Mouse (Mus musculus) leukemia stem cell, adult 10-12 weeks (primary cell): ENCODE data around the gene Gm17428. TPM values are rescaled to one million over a fixed set of nuclear protein-coding genes. Genes with fewer than 3 reads are reported as not detected.

Experiments used
- polyA plus RNA-seq: library from polyadenylated mRNA; stranded (reverse); fragments of >175 nt; gene quantifications from 2 replicates; pipeline ENCODE4 v1.2.3, GENCODE M21; 2012; ENCODE audit warnings: low replicate concordance

Gene Gm17428
- polyA plus RNA-seq: not detected in 2 replicates

DNA sequence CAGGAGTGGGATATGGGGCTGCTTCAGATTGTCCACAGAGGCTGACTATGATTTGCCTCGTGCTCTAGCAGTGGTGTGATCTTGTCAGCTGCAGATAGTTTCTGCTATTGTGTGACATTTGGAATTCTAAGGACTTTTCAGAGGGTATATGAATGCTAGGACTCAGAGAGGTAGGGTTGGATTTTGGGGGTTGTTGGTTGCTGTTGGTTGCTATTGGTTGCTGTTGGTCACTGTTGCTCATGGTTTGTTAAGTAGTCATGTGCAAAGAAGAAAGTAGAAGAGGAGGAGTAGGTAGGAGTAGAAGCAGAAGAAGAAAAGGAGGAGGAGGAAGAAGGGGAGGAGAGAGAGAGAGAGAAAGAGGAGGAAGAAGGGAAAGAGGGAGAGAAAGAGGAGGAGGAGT, at the start of gene Gm17428:
TSS of gene Gm17428 (plus strand) at position 301 of the 400 bp plus-strand sequence.

DNA sequence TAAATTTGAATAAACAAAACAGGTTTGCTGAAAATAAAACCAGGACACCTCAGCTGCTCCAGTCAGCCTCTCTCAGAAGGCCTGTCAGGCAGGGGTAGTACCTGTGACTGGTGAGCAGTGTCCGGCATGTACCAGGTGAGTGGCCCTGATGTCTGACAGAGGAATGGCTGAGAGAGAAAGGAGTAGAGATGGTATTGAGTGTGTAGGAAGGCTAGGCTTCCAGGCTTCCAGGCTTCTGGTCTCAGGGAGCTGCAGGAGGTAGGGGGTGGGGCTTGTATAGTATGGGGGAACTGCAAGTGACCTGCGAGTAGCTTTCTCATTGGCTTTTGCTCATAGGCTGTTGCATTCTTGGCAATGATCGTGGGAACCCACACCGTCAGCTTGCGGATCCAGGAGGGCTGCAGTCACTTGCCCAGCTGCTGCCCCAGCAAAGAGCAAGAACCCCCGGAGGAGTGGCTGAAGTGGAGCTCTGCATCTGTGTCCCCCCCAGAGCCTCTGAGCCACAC, 44.0 kb upstream of the Gm17428 start, which contains the start of gene Il25:
TSS of gene Il25 (plus strand) at position 51 of the 506 bp plus-strand sequence.

DNA sequence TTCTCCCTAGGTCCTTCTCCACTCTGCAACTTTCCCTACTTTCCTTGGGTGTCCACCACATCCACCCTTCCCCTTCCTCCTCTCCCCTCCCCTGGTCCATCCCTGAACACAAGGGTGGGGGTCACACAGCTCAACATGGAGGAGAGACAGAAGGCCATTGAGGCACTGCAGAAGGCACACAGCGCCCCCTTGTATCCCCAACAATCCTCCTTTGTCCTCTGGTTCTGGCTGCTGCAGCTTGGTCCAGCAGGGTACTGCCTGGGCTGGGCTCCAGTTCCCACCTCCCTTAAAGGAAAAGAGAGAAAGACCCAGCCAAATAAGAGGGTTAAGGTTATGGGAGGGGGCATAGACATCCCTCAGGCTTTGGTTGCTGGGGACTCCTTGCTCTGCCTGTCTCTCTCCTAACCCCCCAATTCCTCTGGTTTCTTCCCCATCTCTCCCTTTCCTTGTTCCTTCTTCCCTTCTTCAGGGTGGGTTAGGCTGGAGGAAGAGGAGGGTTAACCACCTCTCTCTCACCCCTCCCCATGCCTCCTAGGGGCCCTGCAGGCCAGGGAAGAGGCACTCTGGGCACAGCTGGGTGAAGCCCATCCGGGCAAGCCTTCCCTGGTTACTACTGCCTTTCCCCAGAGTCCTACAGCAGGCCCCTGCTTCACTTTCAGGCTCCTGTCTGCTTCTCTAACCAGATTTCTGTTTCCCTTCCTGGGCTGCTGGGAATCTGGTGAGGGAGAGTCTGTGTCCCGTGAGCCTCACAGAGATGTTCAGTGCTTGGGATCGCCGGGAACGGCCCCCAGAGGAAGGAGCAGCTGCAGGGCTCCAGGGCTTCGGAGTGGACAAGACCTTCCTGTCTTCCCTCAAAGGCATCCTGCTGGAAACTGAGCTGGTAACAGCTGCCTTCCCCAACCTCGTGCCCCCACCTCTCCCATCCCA, 40.6 kb upstream of the Gm17428 start, which contains the start of gene Cmtm5:
TSS of gene Cmtm5 (plus strand) at position 358 of the 927 bp plus-strand sequence.

DNA sequence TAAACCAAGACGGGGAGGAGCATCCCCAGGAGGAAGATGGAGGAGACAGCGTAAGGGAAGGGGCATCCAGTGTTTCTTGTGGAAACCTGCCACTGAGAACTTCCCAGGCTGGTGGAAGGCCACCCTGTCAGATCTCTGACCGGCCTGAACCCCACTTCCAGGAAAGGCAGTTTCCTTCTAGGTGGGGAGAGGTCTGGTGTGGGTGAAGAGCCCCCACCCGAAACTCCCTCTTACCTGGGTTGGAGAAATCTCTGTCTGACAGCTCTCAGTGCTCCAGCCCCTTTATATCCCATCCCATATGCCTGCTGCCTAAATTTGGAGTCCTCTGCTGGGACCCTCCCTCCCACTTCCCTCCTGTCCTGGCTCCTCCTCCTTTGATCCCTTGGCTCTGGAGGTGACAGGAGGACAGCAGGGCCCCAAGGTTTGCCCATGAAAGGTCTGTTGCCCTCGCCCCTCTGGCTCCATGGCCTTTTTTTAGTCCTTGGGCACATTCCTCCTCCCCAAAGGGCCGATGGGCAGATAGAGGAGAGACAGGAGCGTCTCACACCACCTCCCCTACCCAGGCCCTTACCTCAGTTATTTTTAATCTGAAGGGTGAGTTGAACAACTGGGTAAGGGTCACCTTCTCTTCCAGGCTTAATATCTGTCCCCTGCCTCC, 10.3 kb upstream of the Gm17428 start, which contains the start of gene Myh6:
TSS of gene Myh6 (minus strand) at position 608 of the 658 bp plus-strand sequence.

GRCm38 (mm10) chr14:54994136-54994868, 17.6 kb downstream of the Gm17428 start, which contains the start of gene Myh7:
Gene Myh7 (minus strand): TSS chr14:54994626.

GRCm38 (mm10) chr14:55014991-55015766, 38.4 kb downstream of the Gm17428 start, which contains the start of gene Ngdn:
Gene Ngdn (plus strand): TSS chr14:55015454.

Other genes starting within 250 kb of the Gm17428 start
- gene Slc7a8, start 195.0 kb upstream of the Gm17428 start, polyA plus RNA-seq: 19.6 and 21.8 TPM in 2 replicates
- gene Rnf212b, start 162.8 kb upstream of the Gm17428 start, polyA plus RNA-seq: not detected in 2 replicates
- gene Homez, start 106.0 kb upstream of the Gm17428 start, polyA plus RNA-seq: 0.86 and 0.91 TPM in 2 replicates
- 1.2 TPM in 2 replicates for gene Ppp1r3e, start 99.4 kb upstream of the Gm17428 start, polyA plus RNA-seq
- 48.9 and 77.3 TPM in 2 replicates for gene Bcl2l2, start 93.6 kb upstream of the Gm17428 start, polyA plus RNA-seq
- 10.1 and 11.1 TPM in 2 replicates for gene Gm20521, start 93.5 kb upstream of the Gm17428 start, polyA plus RNA-seq
- gene Pabpn1, start 84.4 kb upstream of the Gm17428 start, polyA plus RNA-seq: 165 and 331 TPM in 2 replicates
- 1.7 and 2.0 TPM in 2 replicates for gene Slc22a17, start 63.8 kb upstream of the Gm17428 start, polyA plus RNA-seq
- 0.27 and 0.41 TPM in 2 replicates for gene Efs, start 50.8 kb upstream of the Gm17428 start, polyA plus RNA-seq
- not detected in 2 replicates for gene Il25, start 44.2 kb upstream of the Gm17428 start, polyA plus RNA-seq
- not detected in 2 replicates for gene Cmtm5, start 40.7 kb upstream of the Gm17428 start, polyA plus RNA-seq
- 0.52 TPM in 1 of 2 replicates, not detected in the other for gene Myh6, start 10.0 kb upstream of the Gm17428 start, polyA plus RNA-seq
- gene Myh7, start 17.7 kb downstream of the Gm17428 start, polyA plus RNA-seq: not detected in 2 replicates
- gene Ngdn, start 38.5 kb downstream of the Gm17428 start, polyA plus RNA-seq: 35.4 and 46.8 TPM in 2 replicates
- gene Zfhx2, start 115.4 kb downstream of the Gm17428 start, polyA plus RNA-seq: 7.2 and 11.2 TPM in 2 replicates
- gene Thtpa, start 117.9 kb downstream of the Gm17428 start, polyA plus RNA-seq: 2.2 and 3.4 TPM in 2 replicates
- 11.8 and 17.7 TPM in 2 replicates for gene Ap1g2, start 129.7 kb downstream of the Gm17428 start, polyA plus RNA-seq
- not detected in 2 replicates for gene Jph4, start 140.0 kb downstream of the Gm17428 start, polyA plus RNA-seq
- not detected in 2 replicates for gene Dhrs2, start 245.1 kb downstream of the Gm17428 start, polyA plus RNA-seq